ENCODE assay signal across 12 mouse cellular contexts in the genomic region with DNA sequence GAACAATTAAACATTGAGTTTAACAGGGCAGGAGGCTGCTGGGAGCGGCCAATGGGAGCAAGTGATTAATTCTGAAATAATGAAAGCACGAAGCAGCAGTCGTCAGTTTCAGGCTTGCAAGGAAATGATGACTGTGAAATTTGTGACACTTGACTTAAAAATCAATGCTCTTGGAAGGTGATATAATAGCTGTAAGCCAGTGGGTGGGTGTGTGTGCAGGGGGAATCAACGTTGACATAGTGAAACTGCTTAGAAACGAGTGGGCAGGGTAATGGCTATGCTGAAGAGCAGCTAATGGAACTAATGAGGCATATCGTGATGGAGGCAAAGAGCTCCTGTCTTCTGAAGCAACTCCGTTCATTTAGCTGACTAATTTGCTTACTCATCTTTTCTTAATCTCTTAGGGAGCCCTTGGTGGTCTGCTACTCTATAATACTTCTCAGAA.
DNase-seq lines count a peak whose midpoint lies in the region; ATAC-seq lines count a peak whose summit lies in the region.
"Had no signal": no experiment of that assay in that cellular context is flagged by ENCODE, and none has a peak within 500 bp of the region (broad histone marks: within the 10 kb centered on the region; RNA-seq: fewer than 3 reads in every experiment).

No protein-coding gene starts in this region.

- H3K4me2 ChIP-seq in forebrain, embryonic 12.5 days = peak overlapping the region; percentile 34
- peak overlapping the region; percentile 35 for H3K4me2 ChIP-seq in liver, embryonic 13.5 days
- H3K4me2 ChIP-seq: intestine, embryonic 15.5 days had no signal

- H3K9ac ChIP-seq in forebrain, embryonic 12.5 days = no peak overlapping the region
- 0 out of 2 replicates have a peak overlapping the region, but pooled peaks have one; percentile 15 for H3K9ac ChIP-seq in liver, embryonic 13.5 days
- H3K9ac ChIP-seq: intestine, embryonic 15.5 days had no signal

- H3K27me3 ChIP-seq in forebrain, embryonic 12.5 days = peaks cover 27% of the 10 kb centered on the region
- H3K27me3 ChIP-seq in liver, embryonic 13.5 days = no peaks in the 10 kb centered on the region
- H3K27me3 ChIP-seq: intestine, embryonic 15.5 days; Patski had no signal

- no peak overlapping the region; the same call in 1 of the 2 replicates for H3K4me3 ChIP-seq in forebrain, embryonic 12.5 days (replicated peaks)
- peak overlapping the region; percentile 2; the same call in 1 of the 2 replicates for H3K4me3 ChIP-seq in liver, embryonic 13.5 days (replicated peaks)
- H3K4me3 ChIP-seq: heart, adult 2 months; intestine, embryonic 15.5 days; left cerebral cortex, adult 2 months had no signal

- no peaks in the 10 kb centered on the region for H3K9me3 ChIP-seq in forebrain, embryonic 12.5 days
- no peaks in the 10 kb centered on the region for H3K9me3 ChIP-seq in liver, embryonic 13.5 days (replicated peaks)
- H3K9me3 ChIP-seq: intestine, embryonic 15.5 days had no signal

- DNase-seq in 416B (ENCODE audit: low read depth) = peak; percentile 50
- DNase-seq in CD4-positive, CD25-positive, alpha-beta regulatory T cell, adult 2 months (ENCODE audit: low read depth, low spot score) = peak; percentile 49
- no peak for DNase-seq in liver, embryonic 13.5 days
- DNase-seq in cerebellum, adult 11 months = no peak
- no peak for DNase-seq in frontal cortex, postnatal 10 days (ENCODE audit: low spot score in 2 of 2)
- DNase-seq in gastrocnemius, adult 18-20 months (ENCODE audit: low spot score) = no peak
- DNase-seq: heart, adult 2 months; lung, postnatal 36 days had no signal

- H3K36me3 ChIP-seq in forebrain, embryonic 12.5 days (replicated peaks) = no peaks in the 10 kb centered on the region
- no peaks in the 10 kb centered on the region for H3K36me3 ChIP-seq in liver, embryonic 13.5 days
- H3K36me3 ChIP-seq: intestine, embryonic 15.5 days had no signal

- WGBS in forebrain, embryonic 12.5 days = 16% methylated on average over 7 of the region's 7 CpGs
- WGBS in liver, embryonic 13.5 days (ENCODE audit: insufficient replicate concordance) = 41% methylated on average over 7 of the region's 7 CpGs

- peak; percentile 83 for ATAC-seq in forebrain, embryonic 12.5 days (ENCODE audit: low FRiP score)
- peak; percentile 35; the same call in 1 of the 2 replicates for ATAC-seq in liver, embryonic 13.5 days (ENCODE audit: low read depth)
- ATAC-seq: intestine, embryonic 15.5 days; Patski had no signal

- H3K4me1 ChIP-seq in forebrain, embryonic 12.5 days = peaks cover 4% of the 10 kb centered on the region; the same call in 1 of the 2 replicates
- peaks cover 41% of the 10 kb centered on the region for H3K4me1 ChIP-seq in liver, embryonic 13.5 days (replicated peaks)
- H3K4me1 ChIP-seq: intestine, embryonic 15.5 days had no signal

- H3K27ac ChIP-seq in forebrain, embryonic 12.5 days = no peak overlapping the region
- no peak overlapping the region for H3K27ac ChIP-seq in liver, embryonic 13.5 days
- H3K27ac ChIP-seq: heart, adult 2 months; intestine, embryonic 15.5 days; left cerebral cortex, adult 2 months had no signal

Comparison
In these comparisons a context has a peak if more than half of its experiments do, and no peak if none do; other contexts are left out.
1. DNase-seq: peak in 416B (single experiment) and CD4-positive, CD25-positive, alpha-beta regulatory T cell, adult 2 months (single experiment); none in liver, embryonic 13.5 days (single experiment), cerebellum, adult 11 months (single experiment), frontal cortex, postnatal 10 days (0 of 2) and gastrocnemius, adult 18-20 months (single experiment).